ENCODE assay signal across 33 mouse cellular contexts in genomic region chr19:4139446-4139845, GRCm38 (mm10). TPM values are rescaled to one million over a fixed set of nuclear protein-coding genes. Genes with fewer than 3 reads are reported as not detected.
DNase-seq lines count a peak whose midpoint lies in the region; ATAC-seq and TF ChIP-seq lines count a peak whose summit lies in the region.
"Had no signal": no experiment of that assay in that cellular context is flagged by ENCODE, and none has a peak within 500 bp of the region (broad histone marks: within the 10 kb centered on the region; RNA-seq: fewer than 3 reads in every experiment).

Gene Gpr152, plus strand, starts transcription at chr19:4139787.

- no peak within 1 kb of the TSS for H3K4me2 ChIP-seq in heart, embryonic 16.5 days (ENCODE audit: low read depth, low read length)
- no peak within 1 kb of the TSS for H3K4me2 ChIP-seq in heart, embryonic 11.5 days
- H3K4me2 ChIP-seq in liver, embryonic 13.5 days, result no peak within 1 kb of the TSS
- no peak within 1 kb of the TSS for H3K4me2 ChIP-seq in liver, postnatal 0 days (ENCODE audit: low read depth, low read length)
- H3K4me2 ChIP-seq: forebrain, embryonic 12.5 days; limb, embryonic 15.5 days; lung, embryonic 14.5 days; midbrain, embryonic 11.5 days; neural tube, embryonic 15.5 days; stomach, embryonic 15.5 days had no signal

- TF ChIP-seq EP300 in liver, postnatal 0 days (IDR thresholded peaks at IDR 0.05; ENCODE audit: low read depth), result no peak

- H3K27ac ChIP-seq in heart, embryonic 16.5 days (ENCODE audit: low read length), result no peak within 1 kb of the TSS
- no peak within 1 kb of the TSS for H3K27ac ChIP-seq in heart, embryonic 11.5 days (ENCODE audit: low read depth, low read length)
- no peak within 1 kb of the TSS for H3K27ac ChIP-seq in liver, embryonic 13.5 days
- H3K27ac ChIP-seq in liver, postnatal 0 days (ENCODE audit: low read depth), result no peak within 1 kb of the TSS
- H3K27ac ChIP-seq in embryonic facial prominence, embryonic 10.5 days (replicated peaks), result 0 out of 2 replicates have a peak within 1 kb of the TSS, but pooled peaks have one; percentile 10
- H3K27ac ChIP-seq: forebrain, embryonic 12.5 days; hindbrain, postnatal 0 days; limb, embryonic 15.5 days; liver, embryonic 14.5 days; neural tube, embryonic 15.5 days; stomach, embryonic 15.5 days had no signal

- TF ChIP-seq CTCF in liver, postnatal 0 days (IDR thresholded peaks at IDR 0.05; ENCODE audit: low read depth), result no peak
- TF ChIP-seq CTCF in E14TG2a.4 (conservative IDR thresholded peaks at IDR 0.05; ENCODE audit: low read length), result no peak

- no peak for ATAC-seq in heart, embryonic 16.5 days (replicated peaks; ENCODE audit: extremely low read depth, insufficient read depth, low FRiP score)
- no peak for ATAC-seq in heart, embryonic 11.5 days (replicated peaks; ENCODE audit: insufficient number of reproducible peaks, low FRiP score, low TSS enrichment)
- ATAC-seq in liver, embryonic 13.5 days (ENCODE audit: low read depth), result no peak
- no peak for ATAC-seq in liver, postnatal 0 days
- ATAC-seq in megakaryocyte, adult 5-6 weeks (ENCODE audit: poor library complexity, severe bottlenecking), result no peak
- ATAC-seq: activated CD4-positive, CD25-positive, alpha-beta regulatory T cell, adult 4 months; CD4-positive, CD25-positive, alpha-beta regulatory T cell, adult 4 months; hindbrain, postnatal 0 days; intestine, embryonic 16.5 days had no signal

- H3K4me1 ChIP-seq in heart, embryonic 16.5 days (ENCODE audit: control insufficient read depth, insufficient read depth, low read length), result 0 out of 2 replicates have a peak, but pooled peaks cover 3% of the 10 kb centered on the region
- H3K4me1 ChIP-seq in heart, embryonic 11.5 days (ENCODE audit: control insufficient read depth, insufficient read depth, low read length), result no peaks in the 10 kb centered on the region
- peaks cover 20% of the 10 kb centered on the region for H3K4me1 ChIP-seq in liver, embryonic 13.5 days (replicated peaks)
- H3K4me1 ChIP-seq in liver, postnatal 0 days (ENCODE audit: insufficient read depth), result peaks cover 9% of the 10 kb centered on the region
- peaks cover 73% of the 10 kb centered on the region for H3K4me1 ChIP-seq in E14TG2a.4 (replicated peaks; ENCODE audit: low read depth, low read length)
- H3K4me1 ChIP-seq in embryonic facial prominence, embryonic 10.5 days, result peaks cover 8% of the 10 kb centered on the region
- H3K4me1 ChIP-seq: limb, embryonic 15.5 days; stomach, embryonic 15.5 days had no signal

- DNase-seq in liver, embryonic 13.5 days, result no peak
- no peak for DNase-seq in liver, postnatal 0 days
- no peak for DNase-seq in embryonic facial prominence, embryonic 10.5 days (ENCODE audit: low spot score)
- DNase-seq in left cerebral cortex, adult 11 months (ENCODE audit: low spot score), result no peak
- DNase-seq: adrenal gland, adult 2 months; adrenal gland, postnatal 36 days; cerebellum, adult 18-20 months; gastrocnemius, postnatal 14 days; heart, postnatal 10 days; kidney, adult 8-10 months; lung, postnatal 14 days had no signal

- H3K27me3 ChIP-seq in heart, embryonic 16.5 days (ENCODE audit: control insufficient read depth, insufficient read depth, low read length), result no peaks in the 10 kb centered on the region
- H3K27me3 ChIP-seq in heart, embryonic 11.5 days (ENCODE audit: control insufficient read depth, insufficient read depth, low read length), result no peaks in the 10 kb centered on the region
- peaks cover 11% of the 10 kb centered on the region; the same call in 1 of the 2 replicates for H3K27me3 ChIP-seq in liver, embryonic 13.5 days
- H3K27me3 ChIP-seq in liver, postnatal 0 days (ENCODE audit: insufficient read depth, low read length), result no peaks in the 10 kb centered on the region
- peaks cover 19% of the 10 kb centered on the region for H3K27me3 ChIP-seq in E14TG2a.4 (ENCODE audit: insufficient read depth, low read length)
- H3K27me3 ChIP-seq in embryonic facial prominence, embryonic 10.5 days (replicated peaks; ENCODE audit: low read depth, poor library complexity, severe bottlenecking), result 0 out of 2 replicates have a peak, but pooled peaks cover 3% of the 10 kb centered on the region
- H3K27me3 ChIP-seq: limb, embryonic 15.5 days; neural tube, embryonic 15.5 days; stomach, embryonic 15.5 days had no signal

- H3K9ac ChIP-seq in heart, embryonic 16.5 days (ENCODE audit: low read length), result 0 out of 2 replicates have a peak within 1 kb of the TSS, but pooled peaks have one; percentile 2
- H3K9ac ChIP-seq in heart, embryonic 11.5 days (ENCODE audit: low read depth, low read length), result no peak within 1 kb of the TSS; the same call in 1 of the 2 replicates
- 0 out of 2 replicates have a peak within 1 kb of the TSS, but pooled peaks have one; percentile 26 for H3K9ac ChIP-seq in liver, embryonic 13.5 days
- no peak within 1 kb of the TSS for H3K9ac ChIP-seq in liver, postnatal 0 days (replicated peaks)
- H3K9ac ChIP-seq: forebrain, embryonic 12.5 days; limb, embryonic 15.5 days; liver, embryonic 14.5 days; lung, embryonic 14.5 days; neural tube, embryonic 15.5 days; stomach, embryonic 15.5 days had no signal

- H3K4me3 ChIP-seq in heart, embryonic 16.5 days (ENCODE audit: low read length), result no peak within 1 kb of the TSS
- no peak within 1 kb of the TSS for H3K4me3 ChIP-seq in heart, embryonic 11.5 days (ENCODE audit: low read depth, low read length)
- no peak within 1 kb of the TSS for H3K4me3 ChIP-seq in liver, embryonic 13.5 days (replicated peaks)
- no peak within 1 kb of the TSS for H3K4me3 ChIP-seq in liver, postnatal 0 days (ENCODE audit: low read depth, low read length)
- peak within 1 kb of the TSS; percentile 7; the same call in 1 of the 2 replicates for H3K4me3 ChIP-seq in E14TG2a.4 (replicated peaks; ENCODE audit: low read length)
- H3K4me3 ChIP-seq in embryonic facial prominence, embryonic 10.5 days, result no peak within 1 kb of the TSS
- H3K4me3 ChIP-seq: erythroblast, embryonic 14.5 days; forebrain, embryonic 12.5 days; limb, embryonic 15.5 days; neural tube, embryonic 15.5 days; stomach, embryonic 15.5 days had no signal

- H3K9me3 ChIP-seq in heart, embryonic 16.5 days (replicated peaks; ENCODE audit: control insufficient read depth, low read length), result no peaks in the 10 kb centered on the region
- no peaks in the 10 kb centered on the region for H3K9me3 ChIP-seq in heart, embryonic 11.5 days (replicated peaks; ENCODE audit: control insufficient read depth, low read length)
- H3K9me3 ChIP-seq in liver, embryonic 13.5 days (replicated peaks), result no peaks in the 10 kb centered on the region
- no peaks in the 10 kb centered on the region for H3K9me3 ChIP-seq in liver, postnatal 0 days (ENCODE audit: low read length)
- no peaks in the 10 kb centered on the region for H3K9me3 ChIP-seq in E14TG2a.4 (ENCODE audit: low read length)
- no peaks in the 10 kb centered on the region for H3K9me3 ChIP-seq in embryonic facial prominence, embryonic 10.5 days
- H3K9me3 ChIP-seq: forebrain, embryonic 12.5 days; limb, embryonic 15.5 days; neural tube, embryonic 15.5 days; stomach, embryonic 15.5 days had no signal

- H3K36me3 ChIP-seq in heart, embryonic 16.5 days (ENCODE audit: control insufficient read depth, insufficient read depth), result no peaks in the 10 kb centered on the region
- H3K36me3 ChIP-seq in heart, embryonic 11.5 days (ENCODE audit: control insufficient read depth, insufficient read depth, low read length), result no peaks in the 10 kb centered on the region
- H3K36me3 ChIP-seq in liver, embryonic 13.5 days, result no peaks in the 10 kb centered on the region
- no peaks in the 10 kb centered on the region for H3K36me3 ChIP-seq in liver, postnatal 0 days (replicated peaks; ENCODE audit: insufficient read depth, low read length)
- no peaks in the 10 kb centered on the region for H3K36me3 ChIP-seq in E14TG2a.4 (ENCODE audit: insufficient read depth, low read length)
- H3K36me3 ChIP-seq in embryonic facial prominence, embryonic 10.5 days (replicated peaks), result no peaks in the 10 kb centered on the region
- H3K36me3 ChIP-seq: forebrain, embryonic 12.5 days; limb, embryonic 15.5 days; neural tube, embryonic 15.5 days; stomach, embryonic 15.5 days had no signal

- 74% methylated on average over 2 of the region's 2 CpGs for WGBS in heart, embryonic 16.5 days
- 74% methylated on average over 2 of the region's 2 CpGs for WGBS in heart, embryonic 11.5 days (ENCODE audit: insufficient replicate concordance)
- WGBS in liver, embryonic 13.5 days (ENCODE audit: insufficient replicate concordance), result 67% methylated on average over 2 of the region's 2 CpGs
- WGBS in liver, postnatal 0 days (ENCODE audit: insufficient replicate concordance), result 88% methylated on average over 2 of the region's 2 CpGs
- WGBS in embryonic facial prominence, embryonic 10.5 days, result 73% methylated on average over 2 of the region's 2 CpGs

RNA-seq across cellular contexts. Expression of gene Gpr152, which starts in this region (rescaled TPM):
- polyA plus RNA-seq in heart, embryonic 16.5 days (2015; fragmentation: Nextera tagmentation; extraction: Ambion mirVana), result not detected in 2 replicates
- polyA plus RNA-seq in heart, embryonic 11.5 days (2014; fragmentation: Nextera tagmentation; extraction: Ambion mirVana), result not detected in 2 replicates
- 0.02 TPM in 1 of 2 replicates, not detected in the other for polyA plus RNA-seq in liver, embryonic 13.5 days (2015; fragmentation: Nextera tagmentation; extraction: Ambion mirVana)
- not detected in 2 replicates for polyA plus RNA-seq in liver, postnatal 0 days (2015; fragmentation: Nextera tagmentation; extraction: Ambion mirVana)
- not detected in 2 replicates for polyA plus RNA-seq in embryonic facial prominence, embryonic 10.5 days (2016; fragmentation: Nextera tagmentation; extraction: Ambion mirVana)
- not detected in 2 replicates for total RNA-seq in megakaryocyte, adult 5-6 weeks (2015)
- not detected in 2 replicates for total RNA-seq in megakaryocyte, adult 5-6 weeks (2017)
- total RNA-seq: common myeloid progenitor, adult 5-6 weeks; gastrocnemius, postnatal 14 days; granulocyte monocyte progenitor cell, adult 5-6 weeks; heart, postnatal 10 days; layer of hippocampus, adult 18-20 months; layer of hippocampus, postnatal 14 days; left cerebral cortex, postnatal 36 days; monocyte, adult 5-6 weeks had no signal
- polyA plus RNA-seq: activated CD4-positive, CD25-positive, alpha-beta regulatory T cell, adult 4 months; forebrain, embryonic 12.5 days; limb, embryonic 15.5 days; liver, embryonic 14.5 days; lung, embryonic 14.5 days; midbrain, embryonic 11.5 days; neural tube, embryonic 15.5 days; stomach, embryonic 15.5 days had no signal

Comparison
In these comparisons a context has a peak if more than half of its experiments do, and no peak if none do; other contexts are left out.
1. H3K9ac ChIP-seq: peak in heart, embryonic 16.5 days (single experiment) and liver, embryonic 13.5 days (single experiment); none in heart, embryonic 11.5 days (single experiment) and liver, postnatal 0 days (single experiment).